Mouse (Mus musculus): ENCODE measurements around the gene Nxpe3.
"Not testable (repeated sequence)": the region's sequence is repeated elsewhere in the genome, so short reads cannot be mapped to it uniquely, and the experiment has no call there.

Gene Nxpe3

DNA sequence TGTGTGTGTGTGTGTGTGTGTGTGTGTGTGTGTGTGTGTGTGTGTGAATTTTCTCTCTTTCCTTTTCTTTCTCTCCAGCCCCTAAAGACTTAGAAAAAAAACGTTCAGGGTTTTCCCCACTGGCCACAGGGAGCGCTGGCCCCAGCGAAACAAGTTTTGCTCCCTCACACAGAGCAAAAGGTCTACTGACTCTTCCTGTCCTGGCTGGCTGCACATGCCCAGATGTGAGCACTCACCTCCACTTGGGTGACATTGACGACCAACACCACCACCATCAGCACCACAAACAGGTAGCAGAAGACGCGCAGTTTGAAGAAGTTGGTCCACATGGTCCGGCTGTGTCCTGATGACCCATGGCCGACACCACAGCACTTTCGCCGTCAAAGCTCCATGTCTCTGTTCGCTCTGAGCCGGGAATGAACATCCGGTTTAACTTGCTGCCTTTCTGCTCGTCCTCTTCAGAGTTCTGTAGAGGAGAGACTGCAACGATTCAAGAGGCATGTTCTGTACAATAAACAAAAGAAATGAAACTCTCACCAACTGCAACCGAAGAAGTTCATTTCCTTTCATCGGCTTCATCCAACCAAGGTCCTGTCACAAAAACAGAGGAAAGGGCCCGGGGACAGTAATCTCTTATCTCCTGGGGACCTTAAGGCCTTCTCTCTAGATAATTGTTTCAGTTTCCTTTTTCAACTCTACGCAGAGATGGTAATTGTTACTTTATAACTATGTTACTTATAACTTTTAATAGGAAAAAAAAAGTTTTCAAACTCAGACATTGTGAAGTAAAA lies 4.5 kb downstream of the Nxpe3 start:
- DNase-seq (ENCODE audit: low spot score) = no peak

DNA sequence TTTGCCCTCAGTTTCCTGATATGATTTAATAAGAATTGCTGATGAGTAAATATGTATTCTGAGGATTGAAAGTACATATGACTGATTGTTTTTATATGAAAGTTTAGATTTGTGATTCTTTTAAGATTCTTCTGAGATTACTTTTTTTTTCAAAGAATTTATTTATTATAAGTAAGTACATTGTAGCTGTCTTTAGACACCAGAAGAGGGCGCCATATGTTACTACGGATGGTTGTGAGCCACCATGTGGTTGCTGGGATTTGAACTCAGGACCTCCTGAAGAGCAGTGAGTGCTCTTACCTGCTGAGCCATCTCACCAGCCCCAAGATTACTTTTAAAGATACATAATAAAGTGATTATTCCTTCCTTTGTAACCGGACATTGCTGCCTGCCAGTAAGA lies 5.6 kb downstream of the Nxpe3 start:
- no peak for DNase-seq (ENCODE audit: low spot score)

DNA sequence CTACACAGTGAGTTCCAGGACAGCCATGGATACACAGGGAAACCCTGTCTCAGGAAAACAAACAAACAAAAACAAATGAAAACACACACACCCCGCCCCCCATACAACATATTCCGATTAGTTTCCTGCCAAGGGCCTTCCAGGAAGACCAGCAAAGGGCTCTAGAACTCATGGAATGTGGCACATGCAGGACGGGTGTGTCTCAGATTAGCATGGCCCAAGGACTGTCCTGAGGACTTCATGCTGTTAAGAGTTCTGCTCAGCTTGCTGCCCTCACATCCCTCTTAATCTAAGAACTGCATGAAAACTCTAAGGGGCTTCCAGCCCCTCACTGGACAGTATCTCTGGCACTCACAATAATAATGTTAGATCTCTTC lies 6.5 kb downstream of the Nxpe3 start:
- DNase-seq (ENCODE audit: low spot score) = no peak

DNA sequence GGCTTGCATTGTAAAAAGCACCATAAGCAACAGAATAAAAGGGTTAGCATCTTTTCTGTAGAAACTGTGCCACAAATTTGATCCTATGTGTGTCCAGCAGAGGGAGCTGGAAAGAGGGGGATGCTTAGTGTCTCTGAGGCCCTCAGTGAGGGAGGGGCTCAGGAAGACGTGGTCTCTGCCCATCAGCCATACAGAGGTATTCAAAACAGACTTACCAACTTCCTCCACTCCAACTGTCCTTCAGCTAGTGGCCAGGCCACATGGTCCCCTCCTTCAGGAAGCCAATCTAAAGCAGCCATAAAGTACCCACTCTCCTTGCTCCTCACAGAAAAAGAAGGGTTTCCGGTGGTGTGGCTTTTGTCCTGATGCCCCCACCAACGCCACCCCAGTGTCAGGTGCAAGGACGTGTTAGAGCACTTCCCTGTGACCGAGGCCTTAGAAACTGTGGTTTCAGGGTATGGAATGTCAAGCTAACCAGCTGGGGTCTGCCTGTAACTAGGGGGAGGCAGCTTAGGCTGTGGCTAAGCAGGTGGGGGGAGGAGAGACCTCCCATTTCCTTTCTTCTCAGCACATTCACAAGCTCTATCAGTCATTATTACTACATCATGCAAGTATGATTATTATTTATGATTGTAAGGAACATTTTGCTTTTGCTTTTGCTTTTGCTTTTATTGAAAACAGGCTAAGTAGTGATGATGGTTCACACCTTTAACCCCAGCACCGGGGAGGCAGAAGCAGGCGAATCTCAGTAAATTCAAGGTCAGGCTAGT lies 7.1 kb downstream of the Nxpe3 start:
- no peak for DNase-seq (ENCODE audit: low spot score)

DNA sequence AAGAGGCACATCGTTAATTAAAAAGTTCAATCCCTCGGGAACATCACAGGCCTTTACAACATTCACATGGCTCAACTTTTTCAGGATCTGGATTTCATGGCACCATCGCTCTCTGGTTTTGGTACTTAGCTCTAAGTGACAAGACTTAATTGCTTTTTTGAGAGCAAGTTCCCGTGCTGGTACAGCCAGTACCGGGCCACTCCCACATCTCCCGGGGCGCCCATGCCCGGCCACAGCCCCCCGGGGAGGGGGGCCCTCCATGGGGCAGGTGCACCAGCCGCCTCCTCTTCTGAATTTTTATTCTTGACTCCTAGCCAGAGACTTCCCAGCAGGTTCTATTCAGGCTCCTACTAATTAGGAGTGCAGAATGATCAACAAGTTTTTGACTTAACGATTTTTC lies 10.8 kb downstream of the Nxpe3 start:
- DNase-seq (ENCODE audit: low spot score) = no peak

DNA sequence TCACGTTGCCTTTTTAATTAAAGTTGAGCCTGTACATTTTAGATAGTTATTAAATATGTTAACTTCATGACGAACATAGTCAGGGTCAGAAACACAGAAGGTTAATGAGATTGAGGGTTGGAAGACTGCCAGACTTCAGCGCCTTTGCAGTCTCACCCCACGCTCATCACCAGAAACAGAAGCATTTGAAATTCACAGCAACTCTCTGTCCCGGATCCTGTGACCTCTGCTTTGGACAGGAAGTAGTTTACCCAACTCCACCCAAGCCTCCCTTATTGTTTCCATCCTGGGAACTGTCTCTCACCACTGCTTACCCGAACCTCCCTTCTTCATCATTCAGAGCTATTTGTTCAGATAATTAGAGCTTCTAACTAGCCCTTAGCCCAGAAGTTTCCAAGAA lies 19.1 kb downstream of the Nxpe3 start:
- DNase-seq (ENCODE audit: low spot score) = no peak

DNA sequence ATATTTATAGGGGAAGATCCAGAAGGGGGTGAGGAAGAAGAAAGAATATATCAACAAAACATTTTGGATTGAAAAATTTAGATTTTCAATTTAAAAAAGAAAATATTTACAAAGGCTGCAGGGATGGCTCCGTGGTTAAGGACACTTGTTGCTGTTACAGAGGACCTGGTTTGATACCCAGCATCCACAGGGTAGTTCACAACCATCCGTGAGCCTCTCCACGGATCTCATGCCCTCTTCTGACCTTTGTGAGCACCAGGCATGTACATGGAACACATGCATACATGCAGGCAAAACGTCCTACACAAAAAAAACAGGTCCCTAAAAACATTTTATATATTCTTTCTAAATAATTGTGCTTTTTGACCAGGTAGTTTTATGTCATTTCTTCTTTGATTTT lies 31.3 kb downstream of the Nxpe3 start:
- DNase-seq (ENCODE audit: low spot score) = no peak

DNA sequence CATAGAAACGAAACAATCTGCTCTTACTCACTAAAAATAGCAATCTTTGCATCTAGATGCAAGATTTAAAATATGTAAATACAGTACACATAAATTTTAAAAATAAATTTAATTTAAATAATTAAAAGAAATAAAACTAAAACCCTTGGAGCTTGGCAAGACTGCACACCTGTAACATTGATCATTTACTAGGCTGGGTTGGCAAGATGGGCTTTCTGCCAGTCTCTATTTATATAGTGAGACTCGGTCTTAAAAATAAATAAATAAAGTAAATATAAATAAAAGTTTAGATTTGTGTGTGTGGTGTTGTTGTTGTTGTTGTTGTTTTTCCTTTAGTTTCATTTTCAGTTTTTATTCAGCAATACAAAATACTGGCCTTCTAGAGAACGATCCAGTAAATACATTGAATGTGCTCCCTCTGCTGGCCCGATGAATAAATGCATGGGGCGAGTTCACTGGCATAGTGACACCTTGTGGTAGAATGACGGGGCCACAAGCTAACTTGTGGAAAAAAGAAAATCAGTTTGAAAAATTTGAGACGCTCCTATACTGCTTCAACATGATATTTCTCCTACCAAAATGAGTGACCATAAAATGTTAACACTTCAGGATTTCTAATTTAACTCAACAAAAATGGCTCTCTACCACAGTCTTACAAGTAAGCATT lies 31.8 kb downstream of the Nxpe3 start:
- peak; percentile 57 for DNase-seq (ENCODE audit: low spot score)

DNA sequence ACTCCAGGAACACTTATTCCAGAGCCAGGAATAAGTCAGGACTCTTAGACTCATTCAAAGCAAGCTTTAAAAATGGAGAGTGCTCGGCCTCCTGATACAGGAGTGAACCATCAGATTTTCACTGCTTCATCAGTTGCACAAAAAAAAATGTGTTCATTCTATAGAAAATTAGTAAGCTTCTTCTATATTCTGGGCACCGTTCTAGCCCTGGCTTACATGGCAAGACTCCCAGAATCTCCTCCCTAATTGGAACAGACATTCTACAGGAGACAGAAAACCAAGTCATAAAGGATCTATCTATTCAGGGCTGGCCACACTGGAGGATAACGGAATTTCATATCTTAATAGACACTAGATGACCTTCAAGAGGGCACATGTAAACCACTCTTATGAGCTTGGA lies 34.0 kb downstream of the Nxpe3 start:
- DNase-seq (ENCODE audit: low spot score) = no peak

DNA sequence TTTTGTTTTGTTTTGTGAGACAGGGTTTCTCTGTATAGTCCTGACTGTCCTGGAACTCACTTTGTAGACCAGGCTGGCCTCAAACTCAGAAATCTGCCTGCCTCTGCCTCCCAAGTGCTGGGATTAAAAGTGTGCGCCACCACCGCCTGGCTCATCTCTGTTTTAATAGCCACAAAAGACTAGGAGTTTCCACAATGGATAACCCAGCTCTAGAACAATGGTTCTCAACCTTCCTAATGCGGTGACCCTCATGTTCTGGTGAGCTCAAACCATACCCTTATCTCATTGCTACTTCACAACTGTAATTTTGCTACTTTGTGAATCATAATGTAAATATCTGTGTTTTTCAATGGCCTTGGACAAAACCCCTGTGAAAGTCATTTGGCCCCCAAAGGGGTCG lies 35.7 kb downstream of the Nxpe3 start:
- not testable (repeated sequence) for DNase-seq (ENCODE audit: low spot score)

DNA sequence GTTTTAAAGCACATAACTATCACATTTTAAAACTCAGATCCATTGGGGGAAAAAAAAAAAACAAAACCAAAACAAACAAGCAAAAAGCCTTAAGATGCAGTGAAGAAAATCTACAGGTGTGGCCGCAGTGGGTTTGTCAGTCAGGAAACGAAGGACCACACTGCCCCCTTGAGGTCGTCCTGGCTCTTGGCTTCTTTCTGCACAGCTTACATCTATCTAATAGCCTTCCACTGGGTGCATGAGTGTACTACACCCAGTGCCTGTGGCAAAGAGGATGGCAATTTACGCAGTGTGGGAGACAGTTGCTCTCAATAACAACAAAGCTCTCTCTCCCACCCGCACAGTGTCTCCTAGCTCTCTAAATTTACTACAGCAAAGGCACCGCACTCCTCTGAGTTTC lies 36.6 kb downstream of the Nxpe3 start:
- DNase-seq (ENCODE audit: low spot score) = no peak

DNA sequence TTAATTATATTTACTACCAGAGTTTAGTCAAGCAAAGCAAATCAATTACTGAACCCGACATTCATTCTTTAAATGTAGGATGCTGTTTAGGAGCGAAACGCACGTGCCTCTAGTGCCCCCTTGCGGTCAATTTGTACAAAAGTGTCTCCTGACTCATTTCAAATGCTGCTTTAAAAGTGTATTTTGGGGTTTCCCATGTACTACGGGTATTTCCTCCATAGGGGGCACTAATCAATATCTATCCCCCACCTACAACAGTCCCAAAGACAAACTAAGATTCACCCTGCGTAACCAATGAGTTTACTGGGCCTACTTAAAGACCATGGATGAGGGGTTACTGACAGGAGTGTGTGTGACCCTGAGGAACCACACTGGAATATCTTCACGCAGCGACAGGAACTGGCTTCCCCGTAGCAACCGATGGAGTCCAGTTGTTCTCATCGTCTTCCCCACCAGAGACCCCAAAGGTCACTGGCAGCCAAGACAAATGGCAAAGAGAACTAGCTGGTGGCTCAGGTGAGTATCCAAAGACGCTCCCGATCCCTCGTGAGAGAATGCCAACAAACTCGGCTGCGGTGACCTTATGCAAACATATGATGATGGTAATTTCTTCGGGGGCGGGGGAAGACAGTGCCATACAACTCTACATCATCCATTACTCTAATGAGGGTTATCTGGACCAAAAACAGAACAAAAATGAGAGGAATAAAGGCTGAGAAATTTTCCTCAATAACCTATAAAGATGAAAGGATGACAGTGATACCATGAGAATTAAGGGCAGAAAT lies 42.0 kb downstream of the Nxpe3 start:
- no peak for DNase-seq (ENCODE audit: low spot score)

DNA sequence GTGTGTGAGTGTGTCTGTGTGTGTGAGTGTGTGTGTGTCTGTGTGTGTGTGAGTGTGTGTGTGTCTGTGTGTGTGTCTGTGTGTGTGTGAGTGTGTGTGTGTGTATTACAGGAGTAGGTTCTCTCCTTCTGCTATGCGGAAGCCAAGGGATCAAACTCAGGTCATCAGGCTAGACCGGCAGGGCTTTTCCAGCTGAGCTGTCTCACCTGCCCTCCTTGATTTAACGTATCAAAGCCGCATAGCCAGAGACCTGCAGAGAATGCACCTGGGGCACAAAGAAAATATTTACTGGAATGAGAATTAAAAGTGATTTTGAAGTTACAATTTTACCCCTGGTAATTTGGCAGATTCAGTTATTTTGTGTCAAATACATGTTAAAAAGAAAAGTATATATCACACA lies 42.6 kb downstream of the Nxpe3 start:
- no peak for DNase-seq (ENCODE audit: low spot score)

DNA sequence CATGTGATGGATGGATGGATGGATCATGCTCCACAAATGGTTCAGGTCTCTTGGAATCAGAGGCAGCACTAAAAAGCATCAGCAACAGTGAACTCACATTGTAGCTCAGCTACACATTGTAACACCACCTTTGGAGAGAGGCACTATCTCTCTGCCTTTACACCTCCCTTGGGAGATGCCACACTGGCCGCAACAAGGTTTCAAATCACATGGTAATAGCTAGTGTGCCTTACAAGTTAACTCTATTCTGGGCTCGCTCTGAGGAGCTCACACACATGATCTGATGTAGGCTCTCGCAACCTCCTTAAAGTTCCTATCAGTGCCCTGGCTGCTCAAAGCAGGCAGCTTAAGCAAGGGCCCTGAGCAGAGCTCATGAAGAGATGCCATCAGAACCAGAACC lies 44.6 kb downstream of the Nxpe3 start:
- DNase-seq (ENCODE audit: low spot score) = peak; percentile 60

DNA sequence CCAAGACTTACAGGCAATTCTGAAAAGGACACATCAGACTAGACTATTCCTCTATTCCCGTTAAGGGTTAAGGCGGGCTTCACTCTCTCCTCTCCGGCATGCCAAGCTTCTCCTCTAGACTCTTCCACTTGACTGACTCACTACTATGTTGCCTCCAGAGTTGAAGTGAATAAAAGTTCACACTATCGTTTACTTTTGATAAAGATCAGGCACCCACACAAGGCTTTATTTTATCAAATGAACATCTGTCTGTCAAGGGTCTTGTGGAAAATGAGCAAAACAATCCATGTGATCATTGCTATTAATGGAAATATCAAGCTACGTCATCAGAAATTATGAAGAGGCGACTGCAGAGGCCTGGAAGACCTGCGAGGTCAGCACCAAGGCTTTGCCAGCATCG lies 47.4 kb downstream of the Nxpe3 start:
- no peak for DNase-seq (ENCODE audit: low spot score)

DNA sequence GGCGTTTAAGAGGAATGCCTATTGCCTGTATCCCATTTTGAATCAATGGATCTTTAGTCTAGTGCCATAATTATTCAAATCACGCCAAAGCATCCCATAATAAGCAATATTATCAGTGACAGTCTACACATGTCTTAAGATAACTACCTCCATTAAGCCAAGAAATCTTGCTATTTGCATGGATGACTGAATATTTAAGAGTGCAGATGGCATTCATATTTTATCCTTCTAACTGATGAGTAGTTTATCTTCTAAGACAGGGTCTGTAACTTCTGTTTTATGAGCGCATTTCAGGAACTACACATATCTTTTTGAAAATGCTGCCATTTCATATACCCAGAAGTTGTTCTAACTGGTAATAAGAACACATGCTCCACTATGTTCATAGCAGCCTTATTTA lies 50.2 kb downstream of the Nxpe3 start:
- DNase-seq (ENCODE audit: low spot score) = no peak

DNA sequence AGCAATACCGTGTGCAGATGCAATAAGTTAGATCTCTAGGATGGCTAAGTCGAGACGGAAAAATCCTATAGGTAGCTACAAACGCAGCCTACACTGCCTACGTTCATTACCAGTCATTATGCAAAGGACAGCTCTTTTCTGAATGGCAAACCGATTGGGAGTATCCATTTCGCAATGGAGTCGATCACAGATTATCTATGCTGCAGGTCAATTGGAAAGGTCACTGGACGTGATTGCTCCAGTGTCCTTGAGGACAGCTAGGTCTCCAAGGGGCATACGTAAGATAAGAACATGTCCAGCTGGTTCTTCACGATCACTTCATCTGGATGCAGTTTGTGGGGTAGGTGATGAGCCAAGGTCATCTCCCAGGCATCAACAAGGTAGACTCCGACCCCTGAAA lies 51.2 kb downstream of the Nxpe3 start:
- no peak for DNase-seq (ENCODE audit: low spot score)

DNA sequence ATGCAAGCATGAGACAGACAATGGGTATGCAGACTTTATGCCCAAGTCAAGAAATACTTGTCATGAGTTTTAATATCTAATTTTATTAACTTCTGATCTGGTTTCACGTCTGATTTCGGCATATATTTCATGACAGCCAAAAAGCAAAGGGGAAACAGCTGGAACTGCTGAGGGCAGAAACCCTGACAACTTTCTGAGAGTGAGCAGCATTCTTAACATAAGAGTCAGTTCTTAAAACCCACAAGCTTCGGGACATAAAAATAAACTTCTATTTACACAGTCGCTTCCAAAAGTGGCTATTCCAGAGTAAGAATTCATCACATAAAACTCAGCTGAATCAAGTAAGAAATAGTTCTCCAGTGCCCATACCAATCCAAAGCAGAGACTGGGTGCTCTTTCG lies 52.0 kb downstream of the Nxpe3 start:
- no peak for DNase-seq (ENCODE audit: low spot score)

DNA sequence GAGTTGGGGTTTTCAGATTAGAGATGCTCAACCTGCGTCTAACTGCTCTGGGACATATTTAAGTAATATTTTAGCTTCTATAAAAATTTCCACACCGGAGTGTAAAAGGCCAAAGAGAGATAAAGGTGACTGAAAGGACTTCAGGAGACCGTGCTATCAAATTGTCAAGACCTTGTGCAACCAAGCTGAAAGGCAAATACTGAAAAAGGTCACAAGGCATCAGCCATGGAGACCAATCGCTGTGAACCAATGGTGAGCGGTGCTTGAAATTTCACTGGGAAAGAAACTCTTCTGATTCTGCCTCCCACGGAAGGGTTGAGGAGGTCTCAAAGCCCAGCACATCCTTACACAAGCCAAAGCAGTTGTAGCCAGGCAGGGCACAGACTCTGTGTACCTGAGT lies 53.6 kb downstream of the Nxpe3 start:
- DNase-seq (ENCODE audit: low spot score) = no peak

DNA sequence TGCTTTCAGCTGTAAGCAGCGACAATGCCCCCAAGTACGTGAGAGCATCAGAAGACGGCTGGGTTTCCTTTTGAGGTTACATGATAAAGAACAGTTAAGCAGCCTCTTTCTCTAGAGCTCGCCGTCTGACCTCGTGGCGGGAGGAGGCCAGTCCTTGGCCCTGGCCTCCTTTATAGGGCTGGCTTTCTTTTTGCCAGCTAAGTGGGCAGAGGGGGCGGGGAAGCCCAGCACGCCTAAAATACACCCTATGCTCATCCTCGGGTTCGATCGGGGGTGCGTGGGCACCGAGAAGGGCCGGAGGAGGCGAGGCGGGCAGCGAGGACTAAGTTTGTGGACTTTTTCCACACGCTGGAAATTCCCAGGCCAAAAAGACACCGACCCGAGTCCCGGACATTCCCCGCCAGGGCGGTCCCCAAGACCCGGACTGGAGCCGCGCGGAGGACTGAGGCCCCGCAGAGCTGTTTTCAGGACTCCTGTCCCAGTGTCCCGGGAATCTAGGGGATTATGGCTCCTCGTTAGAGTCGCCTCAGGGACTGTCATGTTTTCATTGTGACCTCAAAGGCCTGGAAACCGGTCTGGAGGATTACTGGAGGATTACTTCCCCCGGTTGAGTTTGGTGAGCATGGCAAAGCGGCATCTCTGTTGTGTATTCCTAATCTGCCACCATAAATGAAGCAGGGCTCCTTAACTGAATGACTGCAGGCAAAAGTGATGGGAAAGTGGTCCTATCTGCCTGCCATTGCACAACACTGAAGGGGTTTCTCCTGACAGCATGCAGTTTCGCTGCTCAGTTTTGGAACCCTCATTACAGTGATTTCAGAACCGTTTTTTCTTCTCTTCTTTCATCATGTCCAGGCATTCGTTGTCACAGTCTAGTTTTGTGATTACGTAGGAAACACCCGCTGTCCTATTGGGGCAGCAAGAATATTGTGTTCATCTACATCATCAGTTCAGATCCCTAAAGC lies 56.3 kb downstream of the Nxpe3 start, which contains the start of gene Nfkbiz:
Nfkbiz (minus strand) TSS at position 390 of the 965 bp plus-strand sequence.
- peak; percentile 82 for DNase-seq (ENCODE audit: low spot score)

DNA sequence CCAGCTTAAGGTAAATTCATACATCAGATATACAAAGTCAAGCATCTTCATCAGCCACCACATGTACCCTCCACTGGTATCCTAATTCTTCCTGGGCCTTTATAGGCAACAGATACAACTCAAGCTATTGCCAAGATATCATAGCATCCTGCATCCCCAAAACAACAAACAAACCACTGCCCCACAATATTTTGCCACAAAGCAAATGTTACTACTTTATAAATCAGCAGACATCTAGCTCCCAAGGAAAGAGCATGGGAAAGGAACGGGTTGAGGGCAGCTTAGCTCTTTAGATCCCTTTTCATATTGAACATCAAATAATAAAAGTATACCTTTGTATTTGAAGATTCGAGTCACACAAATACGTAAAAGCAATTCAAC lies 57.0 kb downstream of the Nxpe3 start:
- DNase-seq (ENCODE audit: low spot score) = no peak

Data from testis, postnatal 14 days (tissue).